Mouse (Mus musculus): Measurements from ENCODE around the gene Ube2n. TPM values are rescaled to one million over a fixed set of nuclear protein-coding genes. Genes with fewer than 3 reads are reported as not detected.

The Ube2n gene
- polyA plus RNA-seq, 1 experiment from 2014 or later = 424 TPM

DNA sequence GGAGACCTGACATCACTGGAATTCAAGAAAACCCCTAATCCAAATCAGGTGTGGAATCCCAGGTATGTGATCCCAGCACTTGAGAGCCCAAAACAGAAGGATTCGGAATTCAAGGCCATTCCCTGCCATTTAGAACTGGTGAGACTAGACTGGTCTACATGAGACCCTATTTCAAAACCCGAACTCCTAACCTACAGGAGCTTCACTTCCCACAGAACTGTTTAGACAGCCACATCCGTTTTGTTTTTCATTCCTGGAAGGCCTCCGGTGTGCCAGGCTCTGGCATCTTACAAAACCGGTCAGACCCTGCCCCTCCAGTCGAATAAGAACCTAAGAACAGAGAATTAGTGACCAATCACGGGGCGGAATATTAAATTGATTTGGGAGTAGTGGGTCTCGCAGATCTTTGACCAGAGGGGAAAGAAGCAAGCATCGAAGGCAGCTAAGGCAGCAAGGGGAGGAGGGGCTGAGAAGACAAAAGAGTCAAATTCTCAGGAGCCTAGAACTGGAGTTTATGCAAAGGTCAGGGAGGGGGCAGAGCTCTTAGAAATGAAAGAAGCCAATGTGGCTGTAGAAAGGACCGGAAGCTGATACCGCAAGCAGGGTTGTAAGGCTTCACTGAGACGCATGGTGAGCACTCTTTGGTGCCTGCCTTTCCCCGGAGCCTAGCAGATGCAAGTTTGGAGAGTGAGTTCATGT, 50.4 kb downstream of the Ube2n start:
- no peak overlapping the region for H3K27ac ChIP-seq (replicated peaks; ENCODE audit: low read depth, low read length)
- no peaks in the 10 kb centered on the region for H3K27me3 ChIP-seq (ENCODE audit: control insufficient read depth, insufficient read depth, low read length)
- H3K4me2 ChIP-seq (ENCODE audit: low read depth, severe bottlenecking) = no peak overlapping the region
- no peak overlapping the region for H3K4me3 ChIP-seq (ENCODE audit: low read depth, low read length)
- peak; percentile 51 for DNase-seq (ENCODE audit: low spot score)
- H3K9me3 ChIP-seq (ENCODE audit: control insufficient read depth, low read length) = no peaks in the 10 kb centered on the region
- ATAC-seq (ENCODE audit: insufficient number of reproducible peaks, low FRiP score, low TSS enrichment, low read depth) = no peak
- 41% methylated on average over 14 of the region's 14 CpGs for WGBS
- no peaks in the 10 kb centered on the region for H3K36me3 ChIP-seq (ENCODE audit: control insufficient read depth, insufficient read depth, low read length)
- H3K4me1 ChIP-seq (ENCODE audit: control insufficient read depth, insufficient read depth, low read length) = peaks cover 13% of the 10 kb centered on the region; the same call in 1 of the 2 replicates
- H3K9ac ChIP-seq (ENCODE audit: low read length) = no peak overlapping the region; the same call in 1 of the 2 replicates

DNA sequence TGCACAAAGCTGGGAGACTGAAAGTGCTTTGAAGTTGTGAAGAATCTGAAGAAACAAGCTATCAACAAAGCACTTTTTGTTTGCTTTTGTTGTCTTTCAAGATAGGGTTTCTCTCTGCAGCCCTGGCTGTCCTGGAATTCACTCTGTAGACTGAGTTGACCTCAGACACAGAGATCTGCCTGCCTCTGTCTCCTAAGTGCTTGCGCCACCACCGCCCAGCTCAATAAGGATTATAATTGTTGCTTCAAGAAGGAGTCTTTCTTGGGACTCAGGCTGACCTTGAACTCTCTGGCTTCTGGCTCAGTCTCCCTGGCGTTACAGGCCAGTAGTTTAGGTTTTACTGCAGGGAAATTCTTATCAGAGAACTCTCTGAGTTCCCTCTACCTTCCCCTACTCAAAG, 51.8 kb downstream of the Ube2n start:
- Histone ChIP-seq H3K9ac (ENCODE audit: low read length) (no peak overlapping the region), H3K27me3 (ENCODE audit: control insufficient read depth, insufficient read depth, low read length) (no peaks in the 10 kb centered on the region), H3K9me3 (ENCODE audit: control insufficient read depth, low read length) (no peaks in the 10 kb centered on the region), H3K27ac (replicated peaks; ENCODE audit: low read depth, low read length) (no peak overlapping the region), H3K4me2 (ENCODE audit: low read depth, severe bottlenecking) (no peak overlapping the region), H3K36me3 (ENCODE audit: control insufficient read depth, insufficient read depth, low read length) (no peaks in the 10 kb centered on the region), H3K4me1 (ENCODE audit: control insufficient read depth, insufficient read depth, low read length) (peaks cover 10% of the 10 kb centered on the region; the same call in 1 of the 2 replicates), H3K4me3 (ENCODE audit: low read depth, low read length) (no peak overlapping the region)
- 88% methylated on average over 3 of the region's 3 CpGs for WGBS
- ATAC-seq (ENCODE audit: insufficient number of reproducible peaks, low FRiP score, low TSS enrichment, low read depth) = no peak
- no peak for DNase-seq (ENCODE audit: low spot score)

DNA sequence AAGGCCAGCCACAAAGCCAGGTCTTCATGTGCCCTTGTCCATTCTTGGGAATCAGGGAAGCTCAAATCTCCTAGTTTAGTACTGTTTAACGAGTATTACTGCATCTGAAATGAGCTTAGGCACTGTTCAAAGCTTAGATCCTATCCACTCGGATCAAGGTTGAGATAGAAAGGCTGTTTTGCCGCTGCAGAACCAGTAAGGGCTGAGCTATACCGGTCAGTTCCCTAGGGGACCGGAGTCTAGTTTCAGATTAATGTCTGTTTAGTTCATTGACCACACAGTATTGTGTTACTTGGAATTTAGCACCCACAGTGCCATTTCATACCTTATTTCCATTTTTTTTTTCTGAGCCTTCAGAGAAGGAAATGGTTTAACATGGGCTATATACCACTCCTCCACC, 52.6 kb downstream of the Ube2n start:
- WGBS = 79% methylated on average over 5 of the region's 5 CpGs
- H3K4me1 ChIP-seq (ENCODE audit: control insufficient read depth, insufficient read depth, low read length) = peaks cover 5% of the 10 kb centered on the region; the same call in 1 of the 2 replicates
- no peak overlapping the region for H3K4me3 ChIP-seq (ENCODE audit: low read depth, low read length)
- H3K4me2 ChIP-seq (ENCODE audit: low read depth, severe bottlenecking) = no peak overlapping the region
- ATAC-seq (ENCODE audit: insufficient number of reproducible peaks, low FRiP score, low TSS enrichment, low read depth) (no peak), DNase-seq (ENCODE audit: low spot score) (no peak)
- no peak overlapping the region for H3K9ac ChIP-seq (ENCODE audit: low read length)
- no peaks in the 10 kb centered on the region for H3K27me3 ChIP-seq (ENCODE audit: control insufficient read depth, insufficient read depth, low read length)
- no peaks in the 10 kb centered on the region for H3K36me3 ChIP-seq (ENCODE audit: control insufficient read depth, insufficient read depth, low read length)
- H3K27ac ChIP-seq (replicated peaks; ENCODE audit: low read depth, low read length) = no peak overlapping the region
- no peaks in the 10 kb centered on the region for H3K9me3 ChIP-seq (ENCODE audit: control insufficient read depth, low read length)

DNA sequence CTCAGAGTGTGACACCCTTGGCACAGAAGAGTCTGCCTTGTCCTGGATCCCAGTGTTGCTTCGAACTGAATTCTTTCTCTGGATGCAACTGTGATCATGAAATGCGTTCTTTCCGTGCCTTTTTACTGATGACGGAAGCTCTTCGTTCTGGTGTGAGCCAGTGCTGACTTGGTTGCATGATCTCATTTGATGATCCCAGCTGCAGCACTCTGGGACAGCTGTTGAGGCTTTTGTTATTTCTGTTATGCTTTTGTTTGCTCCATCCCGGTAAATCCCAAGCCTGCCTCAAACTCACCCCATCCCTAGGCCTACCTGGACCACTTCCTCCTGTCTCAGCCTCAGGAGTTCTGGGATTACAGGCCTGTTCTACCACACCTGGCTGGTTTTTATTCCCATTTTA, 53.1 kb downstream of the Ube2n start:
- Histone ChIP-seq H3K27ac (replicated peaks; ENCODE audit: low read depth, low read length) (no peak overlapping the region), H3K36me3 (ENCODE audit: control insufficient read depth, insufficient read depth, low read length) (no peaks in the 10 kb centered on the region), H3K4me2 (ENCODE audit: low read depth, severe bottlenecking) (no peak overlapping the region), H3K4me1 (ENCODE audit: control insufficient read depth, insufficient read depth, low read length) (peaks cover 5% of the 10 kb centered on the region; the same call in 1 of the 2 replicates), H3K4me3 (ENCODE audit: low read depth, low read length) (no peak overlapping the region), H3K9ac (ENCODE audit: low read length) (no peak overlapping the region), H3K27me3 (ENCODE audit: control insufficient read depth, insufficient read depth, low read length) (no peaks in the 10 kb centered on the region), H3K9me3 (ENCODE audit: control insufficient read depth, low read length) (no peaks in the 10 kb centered on the region)
- DNase-seq (ENCODE audit: low spot score) (no peak), ATAC-seq (ENCODE audit: insufficient number of reproducible peaks, low FRiP score, low TSS enrichment, low read depth) (no peak)
- WGBS = 89% methylated on average over 6 of the region's 6 CpGs

DNA sequence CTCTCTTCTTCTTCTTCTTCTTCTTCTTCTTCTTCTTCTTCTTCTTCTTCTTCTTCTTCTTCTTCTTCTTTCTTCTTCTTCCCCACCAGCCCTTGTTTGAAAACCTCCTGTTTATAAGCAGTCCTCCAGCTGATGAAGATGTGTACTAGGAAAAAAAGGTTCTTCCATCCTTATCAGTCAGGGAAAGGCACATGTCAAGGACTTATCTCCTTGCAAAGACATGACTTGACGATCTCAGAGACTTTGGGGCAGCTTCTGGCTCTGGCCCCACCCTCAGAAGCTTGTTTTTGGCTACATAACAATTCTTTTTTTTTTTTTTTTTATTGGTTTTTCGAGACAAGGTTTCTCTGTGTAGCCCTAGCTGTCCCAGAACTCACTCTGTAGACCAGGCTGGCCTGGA, 54.5 kb downstream of the Ube2n start:
- no peak overlapping the region for H3K4me2 ChIP-seq (ENCODE audit: low read depth, severe bottlenecking)
- H3K27me3 ChIP-seq (ENCODE audit: control insufficient read depth, insufficient read depth, low read length) = no peaks in the 10 kb centered on the region
- ATAC-seq (ENCODE audit: insufficient number of reproducible peaks, low FRiP score, low TSS enrichment, low read depth) = no peak
- WGBS = 71% methylated on average over 2 of the region's 2 CpGs
- H3K4me1 ChIP-seq (ENCODE audit: control insufficient read depth, insufficient read depth, low read length) = peaks cover 5% of the 10 kb centered on the region; the same call in 1 of the 2 replicates
- H3K9me3 ChIP-seq (ENCODE audit: control insufficient read depth, low read length) = no peaks in the 10 kb centered on the region
- no peaks in the 10 kb centered on the region for H3K36me3 ChIP-seq (ENCODE audit: control insufficient read depth, insufficient read depth, low read length)
- no peak overlapping the region for H3K9ac ChIP-seq (ENCODE audit: low read length)
- DNase-seq (ENCODE audit: low spot score) = no peak
- no peak overlapping the region for H3K4me3 ChIP-seq (ENCODE audit: low read depth, low read length)
- no peak overlapping the region for H3K27ac ChIP-seq (replicated peaks; ENCODE audit: low read depth, low read length)

DNA sequence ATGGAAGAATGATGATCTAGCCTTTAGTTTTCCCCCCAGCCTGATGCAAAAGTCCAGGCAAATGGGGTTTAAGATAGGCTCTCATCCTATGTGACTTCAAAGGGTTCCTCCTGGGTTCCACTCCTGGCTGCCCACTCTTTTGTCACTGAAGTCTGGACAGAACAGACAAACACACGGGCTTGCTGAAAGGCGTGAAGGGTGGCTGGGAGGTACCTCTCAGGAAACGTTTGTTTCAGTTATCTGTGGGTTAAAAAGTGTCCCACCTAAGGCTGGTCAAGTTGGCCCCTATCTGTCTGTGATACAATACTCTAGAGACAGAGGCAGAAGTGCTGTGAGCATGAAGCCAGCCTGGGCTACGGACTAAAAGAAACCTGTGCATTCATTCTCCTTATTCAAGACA, 60.0 kb downstream of the Ube2n start:
- no peak overlapping the region for H3K9ac ChIP-seq (ENCODE audit: low read length)
- no peak overlapping the region for H3K4me3 ChIP-seq (ENCODE audit: low read depth, low read length)
- H3K27me3 ChIP-seq (ENCODE audit: control insufficient read depth, insufficient read depth, low read length) = no peaks in the 10 kb centered on the region
- H3K9me3 ChIP-seq (ENCODE audit: control insufficient read depth, low read length) = no peaks in the 10 kb centered on the region
- ATAC-seq (ENCODE audit: insufficient number of reproducible peaks, low FRiP score, low TSS enrichment, low read depth) (no peak), DNase-seq (ENCODE audit: low spot score) (no peak)
- no peaks in the 10 kb centered on the region for H3K4me1 ChIP-seq (ENCODE audit: control insufficient read depth, insufficient read depth, low read length)
- no peak overlapping the region for H3K4me2 ChIP-seq (ENCODE audit: low read depth, severe bottlenecking)
- H3K36me3 ChIP-seq (ENCODE audit: control insufficient read depth, insufficient read depth, low read length) = no peaks in the 10 kb centered on the region
- no peak overlapping the region for H3K27ac ChIP-seq (replicated peaks; ENCODE audit: low read depth, low read length)
- 71% methylated on average over 4 of the region's 4 CpGs for WGBS

DNA sequence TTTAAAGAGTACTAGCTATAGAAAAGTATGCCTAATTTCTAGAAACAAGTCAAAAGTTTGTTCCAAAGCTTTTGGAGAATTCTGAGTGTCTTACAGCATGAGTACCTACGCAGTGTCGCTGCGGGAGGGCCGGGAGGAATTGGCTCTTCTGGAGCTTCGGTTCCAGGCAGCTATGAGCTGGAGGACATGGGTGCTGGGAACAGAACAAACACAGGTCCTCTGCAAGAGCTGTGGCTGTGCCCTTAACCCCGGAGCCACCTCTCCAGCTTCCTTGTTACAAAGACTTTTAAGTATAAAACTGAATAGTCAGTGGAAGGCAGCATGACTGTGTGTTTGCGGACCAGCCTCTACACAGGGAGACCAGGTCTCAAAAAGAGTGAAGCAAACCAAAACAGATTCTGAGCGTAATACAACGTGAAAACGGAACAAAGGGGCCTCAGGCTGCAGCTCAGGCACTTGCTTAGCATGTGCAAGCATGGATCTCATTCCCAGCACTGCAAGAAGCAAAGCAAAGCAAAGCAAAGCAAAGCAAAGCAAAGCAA, 61.0 kb downstream of the Ube2n start:
- Histone ChIP-seq H3K4me3 (ENCODE audit: low read depth, low read length) (no peak overlapping the region), H3K36me3 (ENCODE audit: control insufficient read depth, insufficient read depth, low read length) (no peaks in the 10 kb centered on the region), H3K4me1 (ENCODE audit: control insufficient read depth, insufficient read depth, low read length) (no peaks in the 10 kb centered on the region), H3K4me2 (ENCODE audit: low read depth, severe bottlenecking) (no peak overlapping the region), H3K9me3 (ENCODE audit: control insufficient read depth, low read length) (no peaks in the 10 kb centered on the region), H3K27ac (replicated peaks; ENCODE audit: low read depth, low read length) (no peak overlapping the region), H3K9ac (ENCODE audit: low read length) (no peak overlapping the region), H3K27me3 (ENCODE audit: control insufficient read depth, insufficient read depth, low read length) (no peaks in the 10 kb centered on the region)
- WGBS = 86% methylated on average over 10 of the region's 10 CpGs
- ATAC-seq (ENCODE audit: insufficient number of reproducible peaks, low FRiP score, low TSS enrichment, low read depth) (no peak), DNase-seq (ENCODE audit: low spot score) (no peak)

DNA sequence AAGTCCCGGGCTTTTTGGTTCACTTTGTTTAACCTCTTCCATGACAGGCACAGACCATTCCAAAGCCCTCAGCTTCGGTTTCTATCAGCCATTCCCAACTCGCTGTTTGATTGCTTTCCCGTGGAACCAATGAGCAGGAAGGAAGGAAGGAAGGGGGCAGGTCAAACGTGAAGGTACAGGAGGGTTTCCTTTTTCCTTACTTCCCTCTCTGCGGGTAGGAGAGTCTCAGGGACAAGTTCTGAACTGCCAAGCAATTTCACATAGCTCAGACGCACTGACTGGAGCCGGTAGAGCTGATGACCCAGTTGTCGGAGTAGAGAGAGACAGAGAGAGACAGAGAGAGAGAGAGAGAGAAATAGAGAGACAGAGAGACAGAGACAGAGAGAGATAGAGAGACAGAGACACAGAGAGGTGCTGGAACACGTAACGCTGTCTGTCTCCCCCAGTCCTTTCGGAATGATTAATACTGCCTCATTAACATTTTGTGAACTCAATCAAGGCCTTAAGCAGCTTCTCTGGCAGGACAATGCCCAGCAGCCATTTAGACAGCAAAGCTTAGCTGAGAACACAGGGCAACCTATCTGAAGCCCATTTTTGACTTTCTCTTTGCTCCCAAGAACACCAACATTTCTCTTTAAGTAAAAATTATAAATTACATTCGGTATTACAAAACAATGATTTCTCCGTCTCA, 62.1 kb downstream of the Ube2n start:
- Histone ChIP-seq H3K36me3 (ENCODE audit: control insufficient read depth, insufficient read depth, low read length) (no peaks in the 10 kb centered on the region), H3K27me3 (ENCODE audit: control insufficient read depth, insufficient read depth, low read length) (no peaks in the 10 kb centered on the region), H3K4me2 (ENCODE audit: low read depth, severe bottlenecking) (no peak overlapping the region), H3K9ac (ENCODE audit: low read length) (no peak overlapping the region), H3K4me1 (ENCODE audit: control insufficient read depth, insufficient read depth, low read length) (no peaks in the 10 kb centered on the region), H3K4me3 (ENCODE audit: low read depth, low read length) (no peak overlapping the region), H3K27ac (replicated peaks; ENCODE audit: low read depth, low read length) (no peak overlapping the region), H3K9me3 (ENCODE audit: control insufficient read depth, low read length) (no peaks in the 10 kb centered on the region)
- no peak for ATAC-seq (ENCODE audit: insufficient number of reproducible peaks, low FRiP score, low TSS enrichment, low read depth)
- DNase-seq (ENCODE audit: low spot score) = no peak
- 61% methylated on average over 14 of the region's 14 CpGs for WGBS
